Mouse (Mus musculus): ENCODE measurements at regions not wholly inside any gene's neighbourhood (a gene's known extent, or its start where the extent isn't known, plus 50 kb on each side); places are given as distances from the start of the nearest gene placed in this dataset.
A peak's percentile ranks its signal among the peaks of the same experiment; 100 is the strongest.
"Not testable (repeated sequence)": the region's sequence is repeated elsewhere in the genome, so short reads cannot be mapped to it uniquely, and the experiment has no call there.

DNA sequence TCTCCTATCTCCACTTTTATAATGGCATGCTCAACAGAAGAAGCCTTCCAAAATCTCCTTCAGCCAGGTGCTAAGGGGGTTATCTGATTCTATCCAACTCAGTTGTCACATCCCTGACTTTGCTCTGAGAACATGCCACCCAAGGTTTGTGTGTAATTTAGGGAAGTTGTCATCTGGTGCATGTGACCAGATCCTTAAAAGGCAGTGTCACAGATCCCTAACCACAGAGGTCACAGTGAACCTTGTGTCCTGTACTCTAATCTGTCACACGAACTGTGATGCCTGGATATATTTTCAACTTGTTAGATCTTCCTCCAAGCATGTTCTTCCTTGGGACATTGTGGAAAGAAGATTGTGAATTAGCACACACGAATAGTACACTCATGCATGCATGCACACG lies 189.4 kb upstream of the Plxna2 start:
- no peaks in the 10 kb centered on the region for H3K9me3 ChIP-seq (replicated peaks)
- 85% methylated on average over 3 of the region's 3 CpGs for WGBS
- ATAC-seq (ENCODE audit: low FRiP score), result no peak

DNA sequence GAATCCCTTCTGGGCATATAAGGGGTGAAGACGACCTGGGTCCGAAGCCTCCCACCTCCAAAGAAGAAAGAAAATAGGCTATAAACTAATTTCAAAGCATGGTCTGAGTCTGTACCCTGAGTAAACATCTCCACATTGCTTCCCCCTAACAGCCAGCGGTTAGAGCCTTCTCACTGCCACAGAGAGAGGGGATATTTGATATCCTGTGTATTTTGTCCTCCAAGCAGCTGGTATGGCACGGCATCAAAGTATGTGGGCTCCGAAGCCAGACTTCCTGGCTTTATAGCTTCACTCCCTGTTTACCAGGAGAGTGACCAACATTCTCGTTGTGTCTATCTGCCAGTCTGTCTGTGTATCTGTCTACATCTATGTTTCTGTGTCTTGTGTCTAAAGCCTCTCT lies 191.7 kb upstream of the Plxna2 start:
- H3K4me3 ChIP-seq (replicated peaks), result no peak overlapping the region
- H3K4me2 ChIP-seq, result no peak overlapping the region
- WGBS, result 75% methylated on average over 6 of the region's 6 CpGs
- no peaks in the 10 kb centered on the region for H3K4me1 ChIP-seq
- no peaks in the 10 kb centered on the region for H3K27me3 ChIP-seq (replicated peaks)
- no peak for ATAC-seq (ENCODE audit: low FRiP score)
- no peaks in the 10 kb centered on the region for H3K9me3 ChIP-seq (replicated peaks)
- no peak overlapping the region for H3K9ac ChIP-seq (replicated peaks)
- H3K27ac ChIP-seq (replicated peaks), result no peak overlapping the region
- H3K36me3 ChIP-seq, result no peaks in the 10 kb centered on the region

More for the DNA sequence above, 189.4 kb upstream of the Plxna2 start:
- Histone ChIP-seq H3K9ac (replicated peaks) (no peak overlapping the region), H3K27ac (replicated peaks) (no peak overlapping the region), H3K4me1 (no peaks in the 10 kb centered on the region), H3K4me2 (no peak overlapping the region), H3K27me3 (replicated peaks) (no peaks in the 10 kb centered on the region), H3K36me3 (no peaks in the 10 kb centered on the region), H3K4me3 (replicated peaks) (no peak overlapping the region)

DNA sequence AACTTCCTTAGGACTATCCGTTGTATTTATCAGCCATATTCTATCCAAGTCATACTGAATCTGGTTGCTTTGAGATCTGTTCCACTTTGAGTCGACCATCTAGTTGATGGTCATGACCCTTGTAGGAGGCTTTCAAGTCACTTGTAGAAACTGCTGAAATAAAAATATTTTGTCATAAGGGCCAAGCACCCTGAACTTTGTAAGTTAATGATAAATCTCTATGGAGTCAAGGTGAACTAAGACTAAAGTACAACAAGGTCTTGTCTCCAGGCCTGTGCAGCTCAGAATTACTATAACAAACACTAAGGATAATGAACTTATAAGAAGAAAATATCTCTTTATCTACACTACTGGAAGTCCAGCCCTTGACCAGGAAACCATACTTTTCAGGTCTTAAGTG lies 193.8 kb upstream of the Plxna2 start:
- ATAC-seq (ENCODE audit: low FRiP score), result no peak
- 96% methylated on average over 2 of the region's 2 CpGs for WGBS

DNA sequence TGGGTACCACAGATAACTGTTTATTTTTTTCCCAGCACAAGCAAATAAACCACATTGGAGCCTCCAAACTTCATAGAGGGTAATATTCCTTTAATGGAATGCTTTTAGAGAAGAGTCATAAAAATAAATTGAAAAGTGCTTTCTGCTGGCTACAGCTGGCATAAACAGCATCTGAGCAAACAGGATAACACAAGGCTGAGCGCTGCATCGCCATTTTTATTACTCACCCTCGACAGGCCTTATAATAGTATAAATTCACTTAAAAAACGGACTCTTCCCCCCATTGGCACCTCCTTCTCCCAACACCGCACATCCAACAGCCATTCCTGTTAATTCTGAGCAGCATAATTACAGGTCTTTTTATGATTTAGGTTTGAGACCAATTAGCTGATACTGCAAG lies 205.8 kb upstream of the Plxna2 start:
- Histone ChIP-seq H3K4me3 (replicated peaks) (no peak overlapping the region), H3K27me3 (replicated peaks) (no peaks in the 10 kb centered on the region), H3K4me1 (peaks cover 16% of the 10 kb centered on the region), H3K9me3 (replicated peaks) (no peaks in the 10 kb centered on the region), H3K36me3 (no peaks in the 10 kb centered on the region), H3K4me2 (no peak overlapping the region), H3K9ac (replicated peaks) (no peak overlapping the region), H3K27ac (replicated peaks) (peak overlapping the region; percentile 72)
- ATAC-seq (ENCODE audit: low FRiP score), result peak; percentile 70; the same call in 1 of the 2 replicates
- WGBS, result 21% methylated on average over 5 of the region's 5 CpGs

More for the DNA sequence above, 193.8 kb upstream of the Plxna2 start:
- Histone ChIP-seq H3K27me3 (replicated peaks) (no peaks in the 10 kb centered on the region), H3K9ac (replicated peaks) (no peak overlapping the region), H3K4me1 (0 out of 2 replicates have a peak, but pooled peaks cover 5% of the 10 kb centered on the region), H3K4me3 (replicated peaks) (no peak overlapping the region), H3K36me3 (no peaks in the 10 kb centered on the region), H3K27ac (replicated peaks) (no peak overlapping the region), H3K4me2 (no peak overlapping the region), H3K9me3 (replicated peaks) (no peaks in the 10 kb centered on the region)

DNA sequence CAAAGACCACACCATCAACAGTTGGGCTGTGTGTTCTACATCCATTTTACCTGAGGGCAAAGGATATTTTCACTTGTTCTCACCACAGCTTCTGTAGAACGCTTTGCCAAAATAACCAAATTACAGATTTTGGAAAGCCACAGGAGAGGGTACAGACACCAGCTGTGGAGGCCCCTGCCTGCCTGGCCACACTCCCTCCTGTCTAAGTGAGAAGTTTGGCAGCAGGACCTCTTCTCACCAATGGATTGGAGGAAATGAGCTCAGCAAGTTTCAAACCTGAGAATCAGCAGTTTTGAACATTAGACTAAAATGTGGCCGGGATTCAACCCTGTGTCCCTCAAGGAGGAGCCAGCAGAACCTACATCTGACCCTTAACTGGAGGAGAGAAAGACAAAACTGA lies 206.2 kb upstream of the Plxna2 start:
- Histone ChIP-seq H3K4me2 (no peak overlapping the region), H3K9ac (replicated peaks) (no peak overlapping the region), H3K9me3 (replicated peaks) (no peaks in the 10 kb centered on the region), H3K27ac (replicated peaks) (peak overlapping the region; percentile 72; the same call in 1 of the 2 replicates), H3K27me3 (replicated peaks) (no peaks in the 10 kb centered on the region), H3K4me3 (replicated peaks) (no peak overlapping the region), H3K4me1 (peaks cover 16% of the 10 kb centered on the region), H3K36me3 (no peaks in the 10 kb centered on the region)
- no peak for ATAC-seq (ENCODE audit: low FRiP score)
- 67% methylated on average over 2 of the region's 2 CpGs for WGBS

DNA sequence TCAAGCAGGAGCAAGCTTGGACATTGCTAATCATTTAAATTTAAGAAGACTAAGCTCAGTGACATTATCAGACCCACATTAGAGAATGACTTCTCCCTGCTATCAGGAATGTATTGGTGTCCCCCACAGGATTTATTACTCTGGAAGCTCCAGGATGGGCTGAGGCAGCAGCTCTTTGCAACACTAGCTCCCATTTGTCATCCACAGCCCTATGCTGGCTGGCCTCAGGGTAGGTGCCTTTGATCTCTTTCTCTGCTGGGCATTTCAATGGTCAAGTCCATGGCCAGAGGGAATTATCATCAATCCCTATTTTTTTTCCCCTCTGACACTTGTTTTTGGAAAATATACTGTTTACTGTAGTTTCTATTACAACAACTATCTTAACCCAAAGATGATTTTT lies 218.7 kb upstream of the Plxna2 start:
- H3K27ac ChIP-seq (replicated peaks), result no peak overlapping the region
- no peaks in the 10 kb centered on the region for H3K9me3 ChIP-seq (replicated peaks)
- H3K4me2 ChIP-seq, result no peak overlapping the region
- no peaks in the 10 kb centered on the region for H3K36me3 ChIP-seq
- no peak overlapping the region for H3K9ac ChIP-seq (replicated peaks)
- no peak for ATAC-seq (ENCODE audit: low FRiP score)
- H3K4me1 ChIP-seq, result no peaks in the 10 kb centered on the region
- no peak overlapping the region for H3K4me3 ChIP-seq (replicated peaks)
- H3K27me3 ChIP-seq (replicated peaks), result no peaks in the 10 kb centered on the region

DNA sequence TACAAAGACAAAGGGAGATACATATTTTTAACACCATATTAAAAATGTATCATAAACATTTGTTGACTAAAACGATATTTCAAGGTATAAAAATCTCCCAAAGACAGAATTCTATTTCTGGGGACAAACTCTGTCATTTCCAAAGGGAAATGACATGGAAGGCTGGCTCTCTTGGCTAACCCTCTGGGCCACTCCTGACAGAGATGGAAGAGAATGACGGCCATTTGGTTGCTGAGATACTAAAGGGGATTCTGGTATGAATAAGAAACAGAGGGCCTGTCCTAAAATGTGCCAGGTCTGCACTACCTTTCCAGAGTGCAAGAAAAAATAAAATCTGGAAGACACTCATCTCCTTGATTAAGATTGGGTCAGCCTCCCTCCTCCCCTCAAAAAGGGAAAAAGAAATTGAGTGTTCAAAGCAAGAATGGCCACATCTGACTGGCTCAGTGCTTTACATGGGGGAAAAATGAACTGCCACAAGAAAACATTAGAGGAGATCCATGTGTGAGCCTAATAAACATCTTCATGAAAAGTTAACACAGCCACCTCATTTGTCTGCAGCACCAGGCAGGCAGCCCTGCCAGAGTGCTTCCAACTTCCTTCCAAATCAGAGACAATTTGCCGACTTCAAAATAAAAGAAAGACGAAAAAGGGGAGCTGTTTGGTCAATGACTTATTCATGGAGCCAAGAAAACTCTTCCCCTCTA lies 221.1 kb upstream of the Plxna2 start:
- no peak for ATAC-seq (ENCODE audit: low FRiP score)
- Histone ChIP-seq H3K4me1 (no peaks in the 10 kb centered on the region), H3K27me3 (replicated peaks) (no peaks in the 10 kb centered on the region), H3K27ac (replicated peaks) (no peak overlapping the region), H3K4me2 (no peak overlapping the region), H3K4me3 (replicated peaks) (no peak overlapping the region), H3K9ac (replicated peaks) (no peak overlapping the region), H3K9me3 (replicated peaks) (no peaks in the 10 kb centered on the region), H3K36me3 (no peaks in the 10 kb centered on the region)
- 67% methylated on average over 4 of the region's 4 CpGs for WGBS

DNA sequence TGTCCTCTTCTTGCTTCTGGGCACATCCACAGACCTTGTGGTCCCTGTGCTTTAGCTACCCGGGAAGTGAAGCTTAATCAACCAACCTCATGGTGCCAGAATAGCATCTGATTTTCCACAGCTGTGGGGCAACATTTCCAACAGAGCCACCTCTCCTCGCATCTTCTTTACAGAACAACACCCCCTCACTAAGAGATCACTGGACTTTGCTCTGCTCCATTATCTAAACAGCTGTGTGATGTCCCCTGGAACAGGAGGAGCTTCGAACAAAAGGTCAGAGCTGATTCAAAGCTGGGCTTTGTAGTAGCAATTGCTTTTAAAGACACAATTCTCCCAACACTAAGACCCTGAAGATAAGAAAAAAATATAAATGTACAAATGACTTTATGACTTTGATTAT lies 224.3 kb upstream of the Plxna2 start:
- H3K4me1 ChIP-seq, result no peaks in the 10 kb centered on the region
- no peak overlapping the region for H3K4me3 ChIP-seq (replicated peaks)
- no peak overlapping the region for H3K27ac ChIP-seq (replicated peaks)
- H3K4me2 ChIP-seq, result no peak overlapping the region
- WGBS, result 40% methylated on average over 3 of the region's 3 CpGs
- no peak for ATAC-seq (ENCODE audit: low FRiP score)
- H3K36me3 ChIP-seq, result no peaks in the 10 kb centered on the region
- no peak overlapping the region for H3K9ac ChIP-seq (replicated peaks)
- no peaks in the 10 kb centered on the region for H3K9me3 ChIP-seq (replicated peaks)
- H3K27me3 ChIP-seq (replicated peaks), result no peaks in the 10 kb centered on the region

DNA sequence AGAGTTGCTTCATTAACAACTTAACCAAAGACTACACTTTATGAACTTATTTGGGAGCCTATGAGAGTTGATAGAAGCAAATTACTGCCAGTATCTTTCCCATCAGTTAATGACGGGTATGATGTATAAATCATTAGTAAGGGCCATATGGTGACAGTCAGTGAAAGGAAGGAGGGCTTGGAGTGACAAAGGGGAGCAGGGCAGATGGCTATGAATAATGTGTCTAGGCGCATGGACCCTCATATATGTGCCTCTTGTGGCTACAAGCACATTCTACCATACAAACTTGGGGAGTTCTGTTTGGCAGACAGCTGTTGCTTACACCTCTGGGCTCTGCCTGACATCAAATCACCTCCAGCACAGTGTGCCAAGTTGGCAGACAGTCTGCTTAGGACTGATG lies 227.8 kb upstream of the Plxna2 start:
- Histone ChIP-seq H3K4me3 (replicated peaks) (no peak overlapping the region), H3K9me3 (replicated peaks) (no peaks in the 10 kb centered on the region), H3K27me3 (replicated peaks) (no peaks in the 10 kb centered on the region), H3K4me2 (no peak overlapping the region), H3K4me1 (no peaks in the 10 kb centered on the region), H3K27ac (replicated peaks) (no peak overlapping the region), H3K36me3 (no peaks in the 10 kb centered on the region), H3K9ac (replicated peaks) (no peak overlapping the region)
- 63% methylated on average over 2 of the region's 2 CpGs for WGBS
- no peak for ATAC-seq (ENCODE audit: low FRiP score)

DNA sequence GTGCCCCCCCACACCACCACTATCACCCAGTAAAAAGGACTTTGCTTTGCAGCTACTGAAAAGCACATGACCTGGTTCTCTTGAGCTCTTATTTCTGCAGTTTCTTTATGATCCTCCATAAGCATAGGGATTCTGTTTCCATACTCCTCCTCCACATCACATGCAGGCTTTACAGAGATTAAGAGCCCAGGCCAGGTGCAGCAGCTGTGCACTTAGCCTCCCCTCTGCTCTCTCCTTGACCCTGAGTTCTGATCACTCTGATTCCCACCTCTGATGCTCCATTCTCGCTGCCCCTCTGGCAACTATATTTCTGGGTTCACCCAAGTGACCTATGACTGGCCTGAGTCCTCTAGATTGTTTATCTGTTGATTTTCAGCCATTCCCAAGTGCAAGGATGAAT lies 239.9 kb upstream of the Plxna2 start:
- no peaks in the 10 kb centered on the region for H3K4me1 ChIP-seq
- no peaks in the 10 kb centered on the region for H3K9me3 ChIP-seq (replicated peaks)
- H3K27ac ChIP-seq (replicated peaks), result no peak overlapping the region
- WGBS, result 81% methylated on average over 1 of the region's 1 CpGs
- H3K36me3 ChIP-seq, result no peaks in the 10 kb centered on the region
- no peak overlapping the region for H3K4me3 ChIP-seq (replicated peaks)
- no peak overlapping the region for H3K4me2 ChIP-seq
- H3K27me3 ChIP-seq (replicated peaks), result no peaks in the 10 kb centered on the region
- no peak overlapping the region for H3K9ac ChIP-seq (replicated peaks)
- no peak for ATAC-seq (ENCODE audit: low FRiP score)

DNA sequence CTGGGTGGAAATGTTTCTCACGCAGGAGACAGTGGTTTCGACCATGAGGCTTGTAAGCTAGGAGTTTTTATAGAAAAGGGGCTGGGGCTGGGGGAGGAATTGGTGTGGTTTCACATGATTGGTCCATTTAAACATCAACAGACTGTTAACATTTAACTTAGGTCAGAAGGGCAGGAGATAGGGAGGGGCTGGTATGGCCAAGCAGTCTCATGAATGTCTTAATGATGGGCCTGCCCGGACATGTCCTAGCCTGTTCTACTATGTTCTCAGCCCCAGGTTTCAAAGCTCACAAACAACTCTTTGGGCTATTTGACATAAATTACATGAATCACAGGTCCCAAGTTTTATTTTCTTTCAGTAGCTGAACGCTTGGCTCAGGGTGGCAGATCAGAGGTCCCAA lies 244.5 kb upstream of the Plxna2 start:
- not testable (repeated sequence) for H3K4me1 ChIP-seq; H3K4me2 ChIP-seq; H3K36me3 ChIP-seq; ATAC-seq (ENCODE audit: low FRiP score); H3K4me3 ChIP-seq (replicated peaks); H3K9ac ChIP-seq (replicated peaks); H3K27ac ChIP-seq (replicated peaks); H3K27me3 ChIP-seq (replicated peaks); H3K9me3 ChIP-seq (replicated peaks)
- 88% methylated on average over 4 of the region's 4 CpGs for WGBS

DNA sequence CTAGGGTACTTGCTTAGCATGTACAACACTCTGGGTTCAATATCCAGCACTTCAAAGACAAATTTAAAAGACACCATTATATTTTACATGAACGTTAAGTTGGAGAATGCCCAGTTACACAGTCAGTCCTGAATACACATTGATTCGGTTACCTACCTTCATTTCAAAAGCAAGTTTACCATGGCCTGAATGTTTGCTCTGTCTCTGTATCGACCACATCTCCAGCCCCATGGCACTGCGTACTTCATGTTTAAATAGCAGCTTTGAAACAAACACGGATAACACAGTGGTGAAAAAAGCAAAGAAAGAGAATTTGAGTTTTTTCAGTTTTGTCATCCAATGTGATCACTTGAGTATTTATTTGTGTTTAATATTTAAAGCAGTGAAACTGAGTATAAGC lies 254.1 kb upstream of the Plxna2 start:
- 86% methylated on average over 5 of the region's 5 CpGs for WGBS
- H3K9me3 ChIP-seq (replicated peaks), result no peaks in the 10 kb centered on the region

More for the DNA sequence above, 254.1 kb upstream of the Plxna2 start:
- H3K4me2 ChIP-seq, result no peak overlapping the region
- H3K27me3 ChIP-seq (replicated peaks), result no peaks in the 10 kb centered on the region
- H3K9ac ChIP-seq (replicated peaks), result no peak overlapping the region
- H3K4me1 ChIP-seq, result no peaks in the 10 kb centered on the region
- no peak overlapping the region for H3K27ac ChIP-seq (replicated peaks)
- no peak for ATAC-seq (ENCODE audit: low FRiP score)
- no peaks in the 10 kb centered on the region for H3K36me3 ChIP-seq
- H3K4me3 ChIP-seq (replicated peaks), result no peak overlapping the region
